Mouse (Mus musculus) layer of hippocampus, postnatal 36 days (tissue): ENCODE measurements around the gene Sln. TPM values are rescaled to one million over a fixed set of nuclear protein-coding genes. Genes with fewer than 3 reads are reported as not detected.
A peak's percentile ranks its signal among the peaks of the same experiment; 100 is the strongest.

Source experiments
- DNase-seq, 2 experiments: peaks; one replicate each; pipeline ENCODE4 v3.0.0; 2022
- total RNA-seq, 2 experiments: library from RNA; stranded (reverse); gene quantifications; 2 replicates each; pipeline ENCODE4 v1.2.3; 2021

The Sln gene
- under 1 TPM; 0.35 to 0.58 TPM for total RNA-seq

DNA sequence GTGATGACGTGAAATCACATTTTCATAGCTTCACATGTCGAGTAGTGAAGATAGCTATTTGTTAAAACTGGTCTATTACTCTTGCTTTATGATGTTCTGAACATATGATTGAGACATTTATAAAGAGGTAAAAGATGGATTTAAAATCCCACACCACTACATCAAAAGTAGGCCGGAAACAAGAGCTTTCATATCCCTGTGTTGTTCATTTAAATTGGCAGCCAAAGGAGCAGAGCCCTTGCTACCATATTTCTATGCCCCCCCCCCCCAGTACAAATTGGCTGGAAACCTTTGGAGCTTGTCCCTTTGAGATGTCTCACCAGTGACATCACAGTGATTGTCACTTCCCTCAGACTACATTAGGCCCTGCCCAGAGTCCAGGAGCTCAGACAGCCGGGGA, at the start of gene Sln:
TSS of gene Sln (plus strand) at position 301 of the 400 bp plus-strand sequence.
- no peak for DNase-seq

DNA sequence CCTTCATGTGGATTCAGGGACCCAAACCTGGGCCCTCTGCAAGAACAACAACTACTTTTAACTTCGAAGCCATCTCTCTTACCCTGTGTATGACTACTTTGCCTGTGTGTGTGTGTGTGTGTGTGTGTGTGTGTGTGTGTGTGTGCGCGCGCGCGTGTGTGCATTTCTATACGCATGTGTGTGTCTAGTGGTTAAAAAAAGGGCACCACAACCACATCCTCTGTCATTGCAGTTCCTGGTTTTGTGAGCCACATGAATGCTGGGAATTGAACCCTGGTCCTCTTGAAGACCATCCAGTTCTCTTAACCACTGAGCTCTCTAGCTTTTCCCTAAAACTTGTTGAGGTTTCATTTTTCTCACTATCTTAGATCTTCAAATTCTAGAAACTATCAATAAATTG, 47.0 kb upstream of the Sln start:
- no peak for DNase-seq

DNA sequence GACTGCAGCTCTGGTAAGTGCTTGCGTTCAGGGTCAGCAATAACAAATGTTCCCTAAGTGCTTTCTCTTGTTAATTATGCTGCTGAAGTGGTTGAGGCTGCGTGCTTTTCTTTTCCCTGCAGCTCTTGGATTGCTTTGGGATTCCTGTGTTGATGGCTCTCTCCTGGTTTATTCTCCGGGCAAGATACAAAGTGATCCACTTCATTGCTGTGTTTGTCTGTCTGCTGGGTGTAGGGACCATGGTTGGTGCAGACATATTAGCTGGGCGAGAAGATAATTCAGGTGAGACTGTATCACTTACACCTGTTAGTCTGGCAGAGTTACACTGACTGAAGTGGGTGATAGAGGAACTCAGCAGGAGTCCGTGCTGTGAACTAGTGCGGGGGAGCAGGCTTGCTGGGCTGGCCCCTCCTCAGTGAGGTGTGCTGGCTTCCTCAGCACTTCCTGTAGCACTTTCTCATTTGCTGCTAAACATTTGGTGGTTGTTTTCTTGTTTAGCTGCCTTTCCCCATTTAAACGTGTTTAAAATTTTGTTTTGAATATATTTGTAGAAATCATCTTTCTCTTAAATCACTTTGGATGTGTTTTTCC, 43.4 kb upstream of the Sln start:
- no peak for DNase-seq

DNA sequence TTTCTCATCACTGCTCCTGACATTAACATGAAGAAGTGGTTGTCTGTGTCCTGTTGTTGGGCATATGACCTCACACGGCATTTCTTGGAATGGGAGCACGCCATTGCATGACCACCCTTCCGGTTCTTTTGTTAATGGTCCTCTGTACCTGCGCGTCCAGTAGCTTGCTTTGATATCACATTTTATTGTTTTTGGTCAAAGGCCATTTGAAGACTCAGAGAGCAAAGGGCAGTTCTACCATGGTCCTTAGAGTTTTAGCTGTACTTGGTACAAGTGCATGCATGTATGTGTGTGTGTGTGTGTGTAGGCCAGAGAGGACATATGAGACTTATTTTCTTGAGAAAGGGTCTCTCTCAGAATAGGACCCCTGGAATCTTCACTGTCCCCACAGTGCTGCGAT, 36.5 kb upstream of the Sln start:
- DNase-seq = no peak

DNA sequence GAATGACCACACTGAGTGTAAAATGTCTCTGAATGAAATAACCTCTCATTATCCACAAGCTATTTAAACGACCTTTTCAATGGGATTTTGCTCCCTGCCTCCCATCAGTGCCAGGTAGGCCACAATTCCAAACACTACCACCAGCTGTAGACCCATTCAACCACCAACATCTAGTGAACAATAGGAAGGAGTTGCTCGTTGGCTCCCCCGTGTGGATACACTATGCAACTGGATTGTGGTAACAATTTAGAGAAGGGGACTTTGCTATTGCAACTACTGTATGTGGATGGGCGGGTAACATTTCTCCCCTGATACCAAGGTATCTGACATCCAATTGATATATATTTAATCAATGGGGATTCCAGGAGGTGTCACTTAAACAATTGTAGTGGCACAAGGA, 31.2 kb upstream of the Sln start:
- DNase-seq = peak in 1 of 2 experiments; percentile 28

DNA sequence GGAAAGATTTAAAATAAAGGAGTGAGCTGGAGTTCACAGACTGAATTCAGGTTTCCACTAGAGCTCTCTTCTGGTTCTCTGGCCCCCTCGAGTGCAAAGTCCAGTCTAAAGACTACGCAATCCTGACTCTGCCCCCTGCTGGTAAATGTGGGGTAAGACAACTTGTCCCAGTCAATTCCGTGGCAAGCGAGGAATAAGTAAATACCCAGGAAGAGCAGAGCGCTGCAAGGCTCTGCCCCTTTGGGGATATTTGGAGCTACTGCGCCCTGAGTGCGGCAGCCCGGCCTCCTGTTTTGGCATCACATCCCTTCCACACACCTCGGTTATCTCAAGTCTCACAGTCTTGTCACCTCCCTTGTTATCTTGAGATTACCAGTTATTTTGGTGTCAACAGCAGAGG, 24.6 kb upstream of the Sln start:
- no peak for DNase-seq

DNA sequence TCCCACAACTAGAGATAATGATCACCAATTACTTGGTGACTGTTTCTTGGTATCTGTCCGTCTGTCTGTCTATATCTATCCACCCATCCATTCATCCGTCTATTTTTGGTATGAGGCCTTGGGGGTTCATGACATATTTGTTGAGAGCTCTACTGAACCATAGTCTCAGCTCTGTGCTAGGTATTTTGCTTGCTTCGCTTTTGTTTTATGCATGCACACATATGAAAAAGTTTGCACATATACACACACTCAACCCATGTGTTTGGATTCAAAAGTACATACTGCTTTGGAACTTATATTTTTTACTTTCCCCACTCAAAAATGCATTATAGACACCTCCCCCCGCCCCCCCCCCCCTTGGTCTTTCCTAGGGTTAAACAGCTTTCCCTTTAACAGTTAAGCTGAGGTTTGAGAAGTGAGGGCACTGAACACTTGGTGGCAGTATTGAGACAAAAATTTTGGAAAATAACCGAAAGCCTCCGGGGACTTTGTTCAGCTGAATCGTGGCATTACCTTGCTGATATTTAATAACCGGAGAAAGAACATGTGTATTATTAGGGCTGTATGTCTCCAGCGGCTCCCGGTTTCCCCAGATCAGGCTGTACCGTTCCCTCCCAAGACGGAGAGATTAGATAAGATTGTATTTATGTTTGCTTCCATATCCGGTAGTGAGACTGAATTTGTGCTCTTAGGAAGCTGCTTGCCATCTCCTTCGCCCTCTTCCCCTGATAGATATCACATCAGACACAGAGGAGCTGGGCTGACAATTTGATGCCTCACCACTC, 20.7 kb upstream of the Sln start:
- peak; percentile 25 to 36 for DNase-seq

DNA sequence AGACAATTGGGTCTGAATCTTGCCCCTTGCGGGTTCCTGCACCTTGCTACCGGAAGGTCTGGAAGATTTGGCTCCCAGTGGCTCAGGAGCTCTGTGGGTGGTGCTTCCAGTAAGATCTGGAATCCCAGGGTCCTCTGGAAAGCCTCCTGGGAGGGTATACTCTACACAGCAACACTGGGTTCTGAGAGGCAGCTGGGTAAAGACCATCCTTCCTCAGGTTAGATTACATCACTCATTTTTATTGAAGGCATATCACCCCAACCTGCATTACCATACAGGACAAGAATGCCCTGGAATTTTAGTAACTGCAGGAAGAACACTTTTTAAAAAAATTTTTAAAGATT, 20.1 kb upstream of the Sln start:
- DNase-seq = peak in 1 of 2 experiments; percentile 27

DNA sequence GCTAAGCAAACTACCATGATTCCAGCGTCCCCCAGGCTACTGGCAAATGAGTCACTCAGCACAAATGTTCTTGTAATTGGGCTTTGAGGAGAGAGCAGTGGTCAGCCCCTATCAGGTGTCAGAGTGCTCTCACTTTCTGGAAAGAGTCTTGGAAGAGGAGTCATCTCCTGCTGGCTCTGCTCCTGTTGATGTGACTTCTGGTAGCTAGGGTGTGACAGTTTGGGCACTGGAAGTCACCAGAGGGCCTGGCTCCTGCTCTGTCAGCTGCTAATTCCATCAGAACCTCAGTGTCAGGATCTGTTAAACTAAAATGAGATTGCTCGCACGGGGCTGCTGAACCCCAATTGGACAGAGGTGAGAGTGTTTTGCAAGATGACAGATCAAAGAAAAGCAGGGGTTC, 14.9 kb upstream of the Sln start:
- DNase-seq = no peak

DNA sequence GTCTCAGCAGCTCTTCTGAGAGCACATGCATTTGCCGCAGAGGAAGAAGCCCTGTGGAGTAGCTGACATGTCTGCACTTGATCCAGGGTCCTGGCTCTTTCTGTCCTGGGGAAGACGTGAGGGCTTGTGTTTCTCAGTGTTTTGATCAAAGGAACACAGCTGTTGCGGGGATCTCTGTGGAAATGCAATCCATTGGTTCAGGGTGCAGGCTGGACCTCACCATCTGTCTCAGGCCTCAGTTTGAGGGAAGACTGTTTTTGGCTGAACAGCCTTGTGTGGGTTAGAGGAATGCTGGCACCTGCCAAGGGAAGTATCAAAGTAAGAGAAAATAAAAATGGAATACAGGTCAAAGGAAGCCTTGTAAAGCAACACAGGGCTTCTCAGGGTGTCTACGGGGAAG, 14.0 kb upstream of the Sln start:
- DNase-seq = no peak

DNA sequence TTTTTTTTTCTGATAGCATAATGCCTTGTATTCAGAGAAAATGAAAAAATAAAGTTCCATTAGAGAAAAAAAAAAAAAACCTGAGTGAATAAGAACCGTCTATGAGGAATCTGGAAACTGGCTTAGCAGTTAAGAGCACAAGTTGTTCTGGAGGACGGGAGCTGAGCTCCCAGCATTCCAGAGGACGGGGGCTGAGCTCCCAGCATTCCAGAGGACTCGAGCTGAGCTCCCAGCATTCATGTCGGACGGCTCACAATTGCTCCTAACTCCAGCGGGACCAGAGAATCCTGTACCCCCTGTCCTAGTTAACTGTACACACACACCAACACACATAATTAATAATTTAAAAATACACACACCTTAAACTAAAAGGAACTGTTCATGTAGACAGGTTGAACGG, 11.1 kb upstream of the Sln start:
- no peak for DNase-seq

DNA sequence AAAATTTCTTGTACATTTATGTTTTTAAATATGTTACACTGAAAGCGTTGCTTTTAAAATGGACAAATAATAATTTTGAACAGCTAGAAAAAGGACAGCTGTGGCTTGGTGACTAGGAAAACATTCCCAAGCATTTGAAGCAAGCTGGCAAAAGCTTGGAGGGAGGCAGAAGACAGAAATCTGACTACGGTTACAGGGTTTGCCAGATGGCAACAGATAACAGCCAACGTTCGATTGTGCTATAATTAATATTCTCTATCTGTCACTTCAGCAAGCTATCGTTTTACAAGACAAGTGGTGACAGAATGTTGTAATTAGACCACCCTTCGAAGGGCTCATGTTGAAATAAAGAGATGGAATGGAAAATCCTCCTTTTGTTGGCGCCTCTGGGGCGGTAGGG, 1.4 kb upstream of the Sln start:
- DNase-seq = peak in 1 of 2 experiments; percentile 21

DNA sequence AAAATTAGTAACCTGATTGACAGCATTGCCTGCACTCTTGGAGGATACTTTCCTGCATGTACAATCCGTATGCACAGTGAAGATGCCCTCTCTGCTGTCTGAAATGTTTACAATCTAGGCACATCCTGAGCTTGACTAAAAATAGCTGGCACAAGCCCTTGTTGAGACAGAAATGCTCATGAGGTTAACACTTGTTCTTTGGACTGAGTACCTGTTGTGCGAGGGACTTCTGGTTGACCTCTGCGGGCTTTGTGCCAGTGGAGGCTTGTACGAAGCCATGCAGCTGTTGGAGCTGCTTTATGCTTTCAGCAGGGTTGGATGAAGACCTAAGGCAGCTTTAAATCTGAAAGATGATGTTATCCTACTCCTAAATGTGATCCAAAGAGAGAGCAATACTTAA, 2.2 kb downstream of the Sln start:
- DNase-seq = no peak

DNA sequence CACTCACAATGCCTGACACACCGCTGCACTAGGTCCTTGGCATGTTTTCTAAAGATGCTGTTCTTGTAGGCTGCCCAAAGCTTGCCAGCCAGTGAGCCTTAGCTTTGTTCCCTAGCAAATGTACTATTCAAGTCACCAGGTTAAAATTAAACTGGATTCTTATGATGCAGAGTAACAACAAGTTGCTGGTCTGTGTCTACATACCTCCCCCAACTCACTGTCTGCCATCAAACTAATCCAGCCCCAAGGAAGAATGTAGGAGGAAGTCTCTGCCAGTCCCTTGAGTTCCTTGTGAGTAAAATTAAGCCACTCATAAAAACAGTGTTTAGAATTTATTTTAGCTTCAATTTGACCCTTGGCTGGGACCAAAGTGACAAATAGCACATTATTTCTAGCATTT, 3.7 kb downstream of the Sln start:
- DNase-seq = no peak

DNA sequence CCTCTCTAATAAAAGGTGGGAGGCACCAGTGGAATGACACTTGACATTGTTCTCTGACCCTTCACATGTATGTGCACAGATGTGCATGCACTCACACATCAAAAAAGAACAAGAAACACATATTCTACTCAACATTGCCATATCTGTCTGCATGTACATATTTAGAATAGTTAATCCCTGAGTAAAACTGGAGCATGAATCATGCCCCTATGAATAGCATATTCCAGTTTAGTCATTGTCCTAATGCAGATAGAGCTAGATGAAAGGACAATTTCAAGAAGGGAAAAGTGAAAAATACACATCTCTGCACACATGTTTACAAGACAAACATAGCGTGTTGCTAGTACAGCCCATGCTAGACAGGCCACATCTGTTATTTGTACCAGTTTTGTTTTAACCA, 4.6 kb downstream of the Sln start:
- no peak for DNase-seq

DNA sequence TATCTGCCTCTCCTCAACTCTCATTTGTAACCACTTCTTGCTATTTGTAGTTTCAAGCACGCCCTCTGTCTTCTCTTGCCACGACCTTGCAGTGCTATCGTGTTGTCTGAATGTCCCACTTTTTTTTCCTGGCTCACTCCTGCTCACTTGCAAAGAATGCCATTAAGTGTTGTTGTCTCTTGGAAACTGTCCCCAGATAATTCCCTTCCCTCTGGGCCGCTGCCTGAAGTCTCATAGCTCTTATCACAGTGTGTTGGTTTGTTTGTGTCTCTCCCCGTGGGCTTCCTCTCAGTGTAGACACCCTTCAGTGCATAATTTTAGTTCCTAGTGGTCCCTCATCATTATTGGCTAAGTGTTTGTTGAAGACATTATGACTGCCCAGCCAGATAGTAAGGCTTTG, 7.9 kb downstream of the Sln start:
- DNase-seq = no peak

DNA sequence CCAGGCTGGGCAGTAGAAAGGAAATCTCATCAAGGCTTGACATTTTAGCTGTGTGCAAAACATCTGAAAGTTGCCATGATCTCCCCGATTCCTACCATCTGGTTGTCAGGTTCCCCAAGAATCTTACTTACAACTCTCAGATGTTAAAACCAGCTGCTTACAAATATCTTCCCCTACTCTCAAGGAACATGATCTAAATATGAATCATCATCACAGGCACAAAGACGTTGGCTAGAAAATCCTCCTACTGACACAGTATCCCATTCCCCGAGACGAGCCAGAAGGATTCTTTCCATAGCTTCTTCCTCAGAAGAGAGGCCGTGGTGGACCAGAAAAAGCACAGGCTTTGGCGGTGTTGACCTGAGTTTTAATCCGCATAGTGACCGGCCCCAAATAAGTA, 23.3 kb downstream of the Sln start:
- DNase-seq = no peak

DNA sequence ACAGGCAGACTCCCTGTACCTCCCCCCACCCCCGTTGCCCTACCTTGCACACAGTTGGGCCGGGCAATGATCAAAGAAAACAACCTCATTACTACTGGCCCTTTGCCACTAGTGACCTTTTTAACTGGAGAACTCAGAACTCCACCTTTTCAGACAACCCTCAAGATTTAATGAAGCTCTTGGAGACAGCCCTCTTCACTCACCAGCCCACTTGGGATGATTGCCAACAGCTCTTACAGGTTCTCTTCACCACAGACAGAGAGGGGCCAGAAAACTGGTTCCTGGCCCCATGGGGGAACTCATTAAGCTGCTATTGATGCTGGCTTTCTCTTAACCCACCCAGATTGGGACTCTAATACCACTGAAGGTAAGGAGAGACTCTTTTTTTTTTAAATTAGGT, 27.5 kb downstream of the Sln start:
- no peak for DNase-seq

DNA sequence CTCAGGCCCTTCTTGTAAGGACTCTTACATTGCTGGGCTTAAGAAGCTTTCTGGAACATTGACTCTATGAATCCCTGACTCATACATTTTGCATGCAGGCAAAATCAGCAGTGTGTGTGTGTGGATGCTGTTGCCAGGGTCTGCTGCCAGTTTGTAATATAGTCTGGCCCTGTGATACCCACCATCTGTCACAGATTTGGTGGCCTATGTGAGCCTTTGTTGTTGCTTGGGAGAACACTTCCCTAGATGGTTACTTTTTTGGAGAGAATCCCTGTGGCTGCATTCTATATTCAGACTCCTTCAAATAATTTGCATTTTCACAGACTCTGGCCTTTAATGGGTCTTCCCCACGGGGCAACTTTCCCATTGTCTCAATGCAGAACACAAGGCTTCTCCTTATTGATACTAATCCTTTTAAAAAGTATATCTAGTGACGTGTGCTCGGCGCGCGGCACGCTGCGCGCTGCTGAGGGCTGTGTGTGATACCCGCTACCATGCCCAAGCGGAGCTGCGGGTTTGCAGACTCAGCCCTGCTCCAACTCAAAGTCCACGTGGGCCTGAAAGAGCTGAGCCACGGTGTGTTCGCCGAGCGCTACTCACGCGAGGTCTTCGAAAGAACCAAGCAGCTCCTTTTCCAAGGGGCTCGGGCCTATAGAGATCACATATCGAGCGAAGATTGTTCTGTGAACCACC, 33.8 kb downstream of the Sln start:
- DNase-seq = no peak

DNA sequence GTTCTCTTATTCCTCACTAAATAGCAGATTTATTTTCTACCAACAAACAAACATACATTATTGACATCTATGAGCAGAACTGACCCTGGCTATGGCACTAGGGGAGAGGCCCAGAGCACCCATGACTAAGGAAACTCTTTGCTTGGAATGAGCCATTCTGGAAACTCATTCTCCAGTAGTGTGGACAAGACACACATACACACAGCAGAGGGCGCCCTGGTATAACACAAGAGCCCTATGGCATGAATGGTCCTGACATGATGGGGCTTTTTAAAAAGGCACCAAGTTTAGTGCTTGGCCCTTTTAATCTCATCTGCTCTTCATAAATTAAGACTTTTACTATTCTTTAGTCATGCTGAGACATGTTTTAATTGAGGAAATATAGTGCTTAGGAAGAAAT, 40.1 kb downstream of the Sln start:
- peak; percentile 56 to 69 for DNase-seq

DNA sequence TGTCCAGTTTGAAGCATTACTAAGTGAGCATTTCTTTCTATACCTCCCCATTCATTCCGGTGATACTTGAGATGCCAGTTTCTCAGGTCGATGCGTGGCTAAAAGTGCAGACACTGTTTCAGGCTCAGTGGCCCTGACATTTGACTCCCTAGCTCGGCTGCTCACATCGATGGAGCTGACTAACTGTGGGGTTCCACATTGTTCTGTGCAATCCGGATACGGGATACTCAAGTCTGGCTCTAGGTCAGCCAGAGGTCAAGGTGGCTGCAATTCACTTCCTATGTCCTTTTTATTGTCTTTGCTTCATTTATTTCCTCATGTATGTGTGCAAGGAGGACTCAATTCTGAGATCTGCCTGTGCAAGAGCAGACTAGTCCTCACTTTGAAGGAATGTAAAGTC, 45.9 kb downstream of the Sln start:
- no peak for DNase-seq

DNA sequence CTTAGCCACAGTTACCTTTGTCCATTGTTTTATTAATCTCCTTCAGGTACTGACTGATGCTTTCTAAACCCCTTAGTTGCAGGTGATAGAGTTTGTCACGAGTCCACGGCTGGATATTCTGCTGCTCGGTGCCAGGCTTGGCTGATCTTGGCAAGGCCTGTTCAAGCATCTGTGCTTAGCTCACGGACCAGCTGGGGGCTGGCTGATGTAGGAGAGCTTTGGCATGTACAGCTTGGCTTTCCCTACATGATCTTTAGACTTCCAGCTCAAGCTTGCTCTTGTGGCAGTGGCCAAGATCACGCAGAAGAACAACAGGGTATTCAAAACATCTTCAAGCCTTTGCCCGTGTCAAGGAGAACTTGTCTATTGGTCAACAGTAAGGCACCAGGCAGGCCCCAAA, 49.9 kb downstream of the Sln start:
- peak; percentile 49 to 69 for DNase-seq

DNA sequence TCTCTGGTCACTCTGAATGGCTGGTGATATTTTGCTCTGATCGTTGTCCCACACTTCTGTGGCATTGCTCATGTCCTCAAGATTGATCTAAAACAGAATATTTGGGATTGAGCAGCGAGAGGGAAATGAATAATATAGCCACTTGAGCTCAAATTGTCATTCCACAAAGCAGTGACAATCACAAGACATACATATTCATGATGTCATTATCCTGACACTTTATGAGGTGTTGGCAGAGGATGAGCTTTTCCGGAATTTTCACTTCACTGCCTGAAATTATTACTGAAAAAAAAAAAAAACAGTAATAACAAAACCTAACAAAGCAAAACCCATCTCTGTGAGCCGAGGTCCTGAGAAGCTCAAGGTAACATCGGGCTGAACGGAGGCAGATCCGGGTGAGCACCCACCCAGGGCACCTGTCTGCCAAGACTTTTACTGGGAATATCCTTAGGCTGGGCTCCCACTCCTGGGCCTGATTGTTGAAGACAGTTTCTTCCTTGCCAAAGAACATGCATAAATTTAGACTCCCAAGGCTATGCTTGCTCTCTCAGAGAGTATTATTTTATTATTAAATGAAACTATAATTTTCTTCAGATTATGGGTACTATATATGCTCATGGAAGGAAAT, 53.4 kb downstream of the Sln start:
- no peak for DNase-seq
